Mouse (Mus musculus): Measurements from ENCODE around the gene Gm20388. TPM values are rescaled to one million over a fixed set of nuclear protein-coding genes. Genes with fewer than 3 reads are reported as not detected.

Gm20388 gene
- polyA plus RNA-seq, 1 experiment from 2014 or later = not detected

DNA sequence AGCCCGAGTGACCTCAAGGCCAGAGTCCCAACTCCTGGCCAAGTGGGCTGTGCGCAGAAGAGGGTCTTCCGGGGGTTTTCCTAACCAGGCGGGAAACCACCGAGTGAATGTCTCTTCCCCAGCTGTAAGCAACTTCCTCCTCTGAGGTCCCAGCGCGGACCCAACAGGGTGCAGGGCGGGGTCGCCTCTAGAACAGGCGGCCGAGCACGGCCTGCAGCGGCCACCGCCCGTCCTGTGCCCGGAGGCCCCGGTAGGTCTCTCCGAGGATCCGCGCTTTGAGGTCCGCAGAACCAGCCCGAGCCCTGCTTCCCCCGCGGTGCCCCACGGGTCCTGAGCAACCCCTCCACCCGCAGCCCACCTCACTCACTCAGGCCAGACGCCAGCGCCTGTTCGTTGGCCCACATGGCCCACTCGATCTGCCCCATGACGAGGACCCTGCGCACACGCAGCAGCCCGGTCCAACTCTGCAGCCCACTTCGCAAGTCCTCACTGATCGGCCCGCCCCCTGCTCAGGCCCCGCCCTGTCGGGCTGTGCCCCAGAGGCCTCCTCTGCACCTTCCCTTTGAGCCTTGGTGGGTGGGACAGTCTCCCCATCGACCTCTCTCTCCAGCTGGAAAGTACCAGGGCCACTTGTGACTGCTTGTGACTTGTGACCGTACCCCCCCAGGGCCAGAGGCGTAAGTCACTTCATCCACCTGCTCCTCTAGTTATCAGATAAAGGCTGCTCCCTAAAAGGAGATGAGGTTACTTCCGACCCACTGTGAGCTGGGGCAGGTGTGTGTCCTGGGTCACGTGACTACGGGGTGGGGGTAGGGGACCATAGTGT, 2522.0 kb downstream of the Gm20388 start, which contains the start of gene Cyba:
Gene Cyba, minus strand, starts transcription at position 488 of the 826 bp plus-strand sequence.
- DNase-seq (ENCODE audit: low spot score, missing footprints) (peak; percentile 91), ATAC-seq (ENCODE audit: low FRiP score) (peak; percentile 79)
- Histone ChIP-seq H3K27ac (ENCODE audit: low read depth, low read length) (no peak within 1 kb of the TSS), H3K4me1 (ENCODE audit: control insufficient read depth, insufficient read depth, low read length) (peaks cover 14% of the 10 kb centered on the region), H3K36me3 (ENCODE audit: control insufficient read depth, insufficient read depth, low read length) (peaks cover 11% of the 10 kb centered on the region), H3K9ac (ENCODE audit: low read length) (peak within 1 kb of the TSS; percentile 73), H3K9me3 (ENCODE audit: control insufficient read depth, low read length) (no peaks in the 10 kb centered on the region), H3K27me3 (ENCODE audit: control insufficient read depth, insufficient read depth, low read length) (no peaks in the 10 kb centered on the region), H3K4me2 (peak within 1 kb of the TSS; percentile 75), H3K4me3 (ENCODE audit: low read depth, low read length) (peak within 1 kb of the TSS; percentile 42)
- WGBS = 5% methylated on average over 45 of the region's 45 CpGs

DNA sequence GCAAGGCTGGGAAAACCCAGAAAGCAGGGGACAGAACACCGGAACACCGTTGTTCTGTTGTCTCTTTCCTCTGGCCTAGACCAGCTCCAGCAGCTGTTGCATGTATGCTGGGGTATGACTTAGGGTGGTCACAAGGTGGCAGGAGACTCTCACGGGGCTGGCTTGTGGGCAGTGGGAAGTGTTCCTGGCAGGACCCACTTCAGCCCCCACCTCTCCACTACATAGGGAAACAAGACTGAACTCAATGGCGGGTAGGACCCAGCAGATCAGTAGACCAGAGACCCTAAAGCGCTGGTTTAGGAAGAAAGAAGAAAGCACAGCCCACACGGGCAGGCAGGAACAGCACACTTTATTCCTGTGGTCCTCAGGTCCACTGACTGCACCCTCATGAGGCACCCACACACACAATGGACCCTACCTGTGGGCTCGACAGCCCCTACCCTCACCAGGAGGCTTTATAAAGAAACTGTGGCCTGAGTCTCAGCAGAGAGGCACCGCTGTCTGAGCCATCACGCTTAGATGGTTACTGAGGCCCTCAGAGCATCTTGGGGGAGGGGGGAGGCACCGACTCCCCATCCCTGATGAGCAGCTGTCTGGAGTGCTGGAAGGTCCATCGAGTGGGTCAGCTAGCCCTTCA, 2522.7 kb downstream of the Gm20388 start:
- Histone ChIP-seq H3K4me1 (ENCODE audit: control insufficient read depth, insufficient read depth, low read length) (peaks cover 14% of the 10 kb centered on the region), H3K27me3 (ENCODE audit: control insufficient read depth, insufficient read depth, low read length) (no peaks in the 10 kb centered on the region), H3K4me2 (no peak overlapping the region), H3K9me3 (ENCODE audit: control insufficient read depth, low read length) (no peaks in the 10 kb centered on the region), H3K9ac (ENCODE audit: low read length) (no peak overlapping the region), H3K4me3 (ENCODE audit: low read depth, low read length) (no peak overlapping the region), H3K27ac (ENCODE audit: low read depth, low read length) (no peak overlapping the region), H3K36me3 (ENCODE audit: control insufficient read depth, insufficient read depth, low read length) (peaks cover 11% of the 10 kb centered on the region)
- WGBS = 71% methylated on average over 11 of the region's 11 CpGs
- DNase-seq (ENCODE audit: low spot score, missing footprints) (no peak), ATAC-seq (ENCODE audit: low FRiP score) (peak; percentile 43)

GRCm38 (mm10) chr8:122435375-122435774, 2524.7 kb downstream of the Gm20388 start:
- H3K27me3 ChIP-seq (ENCODE audit: control insufficient read depth, insufficient read depth, low read length) = no peaks in the 10 kb centered on the region
- no peaks in the 10 kb centered on the region for H3K9me3 ChIP-seq (ENCODE audit: control insufficient read depth, low read length)
- no peak overlapping the region for H3K4me2 ChIP-seq
- H3K36me3 ChIP-seq (ENCODE audit: control insufficient read depth, insufficient read depth, low read length) = peaks cover 17% of the 10 kb centered on the region
- DNase-seq (ENCODE audit: low spot score, missing footprints) (no peak), ATAC-seq (ENCODE audit: low FRiP score) (no peak)
- no peak overlapping the region for H3K9ac ChIP-seq (ENCODE audit: low read length)
- no peak overlapping the region for H3K27ac ChIP-seq (ENCODE audit: low read depth, low read length)
- 91% methylated on average over 6 of the region's 6 CpGs for WGBS
- H3K4me1 ChIP-seq (ENCODE audit: control insufficient read depth, insufficient read depth, low read length) = peaks cover 14% of the 10 kb centered on the region
- no peak overlapping the region for H3K4me3 ChIP-seq (ENCODE audit: low read depth, low read length)

- no peak overlapping the region for H3K4me3 ChIP-seq (ENCODE audit: low read depth, low read length)
- no peak overlapping the region for H3K27ac ChIP-seq (ENCODE audit: low read depth, low read length)
- WGBS = 97% methylated on average over 9 of the region's 9 CpGs
- no peak overlapping the region for H3K9ac ChIP-seq (ENCODE audit: low read length)
- peaks cover 14% of the 10 kb centered on the region for H3K4me1 ChIP-seq (ENCODE audit: control insufficient read depth, insufficient read depth, low read length)
- DNase-seq (ENCODE audit: low spot score, missing footprints) (no peak), ATAC-seq (ENCODE audit: low FRiP score) (no peak)
- H3K4me2 ChIP-seq = no peak overlapping the region
- H3K9me3 ChIP-seq (ENCODE audit: control insufficient read depth, low read length) = no peaks in the 10 kb centered on the region
- peaks cover 17% of the 10 kb centered on the region for H3K36me3 ChIP-seq (ENCODE audit: control insufficient read depth, insufficient read depth, low read length)
- no peaks in the 10 kb centered on the region for H3K27me3 ChIP-seq (ENCODE audit: control insufficient read depth, insufficient read depth, low read length)
Observed at GRCm38 (mm10) chr8:122436146-122436545, 2525.5 kb downstream of the Gm20388 start.

- no peaks in the 10 kb centered on the region for H3K9me3 ChIP-seq (ENCODE audit: control insufficient read depth, low read length)
- DNase-seq (ENCODE audit: low spot score, missing footprints) (no peak), ATAC-seq (ENCODE audit: low FRiP score) (no peak)
- H3K27me3 ChIP-seq (ENCODE audit: control insufficient read depth, insufficient read depth, low read length) = no peaks in the 10 kb centered on the region
- H3K27ac ChIP-seq (ENCODE audit: low read depth, low read length) = no peak overlapping the region
- peaks cover 17% of the 10 kb centered on the region for H3K36me3 ChIP-seq (ENCODE audit: control insufficient read depth, insufficient read depth, low read length)
- no peak overlapping the region for H3K4me2 ChIP-seq
- H3K9ac ChIP-seq (ENCODE audit: low read length) = no peak overlapping the region
- peaks cover 14% of the 10 kb centered on the region for H3K4me1 ChIP-seq (ENCODE audit: control insufficient read depth, insufficient read depth, low read length)
- WGBS = 94% methylated on average over 20 of the region's 20 CpGs
- H3K4me3 ChIP-seq (ENCODE audit: low read depth, low read length) = no peak overlapping the region
Observed at GRCm38 (mm10) chr8:122436586-122437125, 2526.0 kb downstream of the Gm20388 start.

- H3K4me3 ChIP-seq (ENCODE audit: low read depth, low read length) = no peak overlapping the region
- H3K4me1 ChIP-seq (ENCODE audit: control insufficient read depth, insufficient read depth, low read length) = peaks cover 6% of the 10 kb centered on the region
- DNase-seq (ENCODE audit: low spot score, missing footprints) (no peak), ATAC-seq (ENCODE audit: low FRiP score) (no peak)
- H3K9me3 ChIP-seq (ENCODE audit: control insufficient read depth, low read length) = no peaks in the 10 kb centered on the region
- 94% methylated on average over 13 of the region's 13 CpGs for WGBS
- no peak overlapping the region for H3K27ac ChIP-seq (ENCODE audit: low read depth, low read length)
- peaks cover 17% of the 10 kb centered on the region for H3K36me3 ChIP-seq (ENCODE audit: control insufficient read depth, insufficient read depth, low read length)
- H3K4me2 ChIP-seq = no peak overlapping the region
- no peak overlapping the region for H3K9ac ChIP-seq (ENCODE audit: low read length)
- no peaks in the 10 kb centered on the region for H3K27me3 ChIP-seq (ENCODE audit: control insufficient read depth, insufficient read depth, low read length)
Observed at GRCm38 (mm10) chr8:122437708-122438331, 2527.2 kb downstream of the Gm20388 start.

DNA sequence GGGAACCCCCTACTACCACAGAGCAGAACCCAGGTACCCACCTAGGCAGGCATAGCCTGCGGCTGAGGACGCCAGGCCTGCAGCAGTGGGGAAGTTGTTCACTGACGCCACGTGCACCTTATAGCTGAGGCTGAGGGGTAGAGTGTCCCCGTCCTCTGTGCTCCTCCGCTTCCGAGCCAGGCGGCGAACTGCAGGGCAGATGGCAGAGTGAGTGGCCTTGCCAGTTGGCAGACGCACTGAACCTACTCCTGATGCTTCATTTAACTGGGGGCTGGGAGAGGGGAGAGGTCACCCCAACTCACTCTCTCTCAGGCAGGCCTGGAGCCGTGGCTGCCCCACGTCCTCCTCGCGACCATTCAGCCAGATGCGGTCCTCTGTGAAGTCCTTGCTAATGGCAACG, 2528.7 kb downstream of the Gm20388 start:
- peaks cover 7% of the 10 kb centered on the region for H3K4me1 ChIP-seq (ENCODE audit: control insufficient read depth, insufficient read depth, low read length)
- no peak overlapping the region for H3K9ac ChIP-seq (ENCODE audit: low read length)
- no peaks in the 10 kb centered on the region for H3K9me3 ChIP-seq (ENCODE audit: control insufficient read depth, low read length)
- H3K27me3 ChIP-seq (ENCODE audit: control insufficient read depth, insufficient read depth, low read length) = no peaks in the 10 kb centered on the region
- no peak for DNase-seq (ENCODE audit: low spot score, missing footprints)
- ATAC-seq (ENCODE audit: low FRiP score) = no peak
- H3K36me3 ChIP-seq (ENCODE audit: control insufficient read depth, insufficient read depth, low read length) = peaks cover 11% of the 10 kb centered on the region
- 94% methylated on average over 16 of the region's 16 CpGs for WGBS
- H3K27ac ChIP-seq (ENCODE audit: low read depth, low read length) = no peak overlapping the region
- no peak overlapping the region for H3K4me2 ChIP-seq
- no peak overlapping the region for H3K4me3 ChIP-seq (ENCODE audit: low read depth, low read length)

- ATAC-seq (ENCODE audit: low FRiP score) (no peak), DNase-seq (ENCODE audit: low spot score, missing footprints) (no peak)
- WGBS = 90% methylated on average over 1 of the region's 1 CpGs
Observed at GRCm38 (mm10) chr8:122441326-122441725, 2530.7 kb downstream of the Gm20388 start.

More at GRCm38 (mm10) chr8:122441326-122441725, 2530.7 kb downstream of the Gm20388 start:
- Histone ChIP-seq H3K9ac (ENCODE audit: low read length) (no peak overlapping the region), H3K27me3 (ENCODE audit: control insufficient read depth, insufficient read depth, low read length) (no peaks in the 10 kb centered on the region), H3K36me3 (ENCODE audit: control insufficient read depth, insufficient read depth, low read length) (peaks cover 11% of the 10 kb centered on the region), H3K4me3 (ENCODE audit: low read depth, low read length) (no peak overlapping the region), H3K4me1 (ENCODE audit: control insufficient read depth, insufficient read depth, low read length) (peaks cover 8% of the 10 kb centered on the region), H3K27ac (ENCODE audit: low read depth, low read length) (no peak overlapping the region), H3K9me3 (ENCODE audit: control insufficient read depth, low read length) (no peaks in the 10 kb centered on the region), H3K4me2 (no peak overlapping the region)

Data from midbrain, embryonic 11.5 days (tissue).